Mouse (Mus musculus) liver, embryonic 11.5 days (tissue): ENCODE measurements around the gene Ndufa12. TPM values are rescaled to one million over a fixed set of nuclear protein-coding genes. Genes with fewer than 3 reads are reported as not detected.

Source experiments
- ATAC-seq: fragments of 200-750 bp; cut with Nextera tagmentation; replicated peaks from 2 replicates; pipeline ENCODE4 v1.8.0; 2017; ENCODE audit warnings: moderate number of reproducible peaks, mild to moderate bottlenecking, moderate TSS enrichment, moderate library complexity; ENCODE audit not compliant: low FRiP score
- DNase-seq: peaks from one replicate; pipeline ENCODE4 v3.0.0-alpha.2; 2017; ENCODE audit warnings: low spot score
- H3K27ac ChIP-seq: fragments of 300-500 bp; sonication (generic); 2 replicates; pipeline ENCODE4 v1.5.1; 2014; ENCODE audit warnings: mild to moderate bottlenecking, low read depth, low read length, control low read depth
- H3K27me3 ChIP-seq: fragments of 300-500 bp; sonication (generic); replicated peaks from 2 replicates; pipeline ENCODE4 v1.6.1; 2014; ENCODE audit warnings: low read length, mixed read lengths; ENCODE audit not compliant: control insufficient read depth, insufficient read depth
- H3K36me3 ChIP-seq: fragments of 300-500 bp; sonication (generic); 2 replicates; pipeline ENCODE4 v1.6.1; 2014; ENCODE audit warnings: mild to moderate bottlenecking, low read length, moderate library complexity, mixed read lengths; ENCODE audit not compliant: control insufficient read depth, insufficient read depth
- H3K4me1 ChIP-seq: fragments of 300-500 bp; sonication (generic); replicated peaks from 2 replicates; pipeline ENCODE4 v1.6.1; 2014; ENCODE audit warnings: low read length, mixed read lengths; ENCODE audit not compliant: control insufficient read depth, insufficient read depth
- H3K4me2 ChIP-seq: fragments of 300-500 bp; sonication (generic); 2 replicates; pipeline ENCODE4 v1.6.1; 2014; ENCODE audit warnings: mild to moderate bottlenecking, control low read depth, moderate library complexity
- H3K4me3 ChIP-seq: fragments of 300-500 bp; sonication (generic); 2 replicates; pipeline ENCODE4 v1.5.1; 2014; ENCODE audit warnings: low read depth, low read length, control low read depth
- H3K9ac ChIP-seq: fragments of 300-500 bp; sonication (generic); 2 replicates; pipeline ENCODE4 v1.6.1; 2014; ENCODE audit warnings: low read depth, low read length, control low read depth
- H3K9me3 ChIP-seq: fragments of 300-500 bp; sonication (generic); 2 replicates; pipeline ENCODE4 v1.6.1; 2016; ENCODE audit warnings: low read length, inconsistent platforms, mixed read lengths; ENCODE audit not compliant: control insufficient read depth
- WGBS: fragments of 180-500 bp; shearing (Covaris S2); extraction: QIAGEN DNeasy Blood & Tissue Kit; methylation state at CpG from one replicate; pipeline ENCODE4 v1.1.7; 2014; 5-methylcytosine and 5-hydroxymethylcytosine counted together
- polyA plus RNA-seq: library from polyadenylated mRNA; unstranded; fragments of >200 nt; fragmentation: Nextera tagmentation; extraction: Ambion mirVana; gene quantifications from 2 replicates; pipeline ENCODE4 v1.2.1, GENCODE M21; 2014

The Ndufa12 gene
- polyA plus RNA-seq, 1 experiment from 2014 or later = 432 TPM

- peaks cover 28% of the 10 kb centered on the region for H3K36me3 ChIP-seq
- H3K27ac ChIP-seq = no peak overlapping the region
- no peak overlapping the region for H3K4me2 ChIP-seq
- ATAC-seq (no peak; the same call in 1 of the 2 replicates), DNase-seq (no peak)
- WGBS = 84% methylated on average over 16 of the region's 16 CpGs
- H3K4me3 ChIP-seq = no peak overlapping the region
- no peaks in the 10 kb centered on the region for H3K4me1 ChIP-seq
- no peaks in the 10 kb centered on the region; the same call in 1 of the 2 replicates for H3K9me3 ChIP-seq
- H3K9ac ChIP-seq = no peak overlapping the region
- no peaks in the 10 kb centered on the region for H3K27me3 ChIP-seq
Measured at GRCm38 (mm10) chr10:94165426-94165825, 33.1 kb upstream of the Ndufa12 start.

- no peak for DNase-seq
- ATAC-seq = no peak
- WGBS = 92% methylated on average over 11 of the region's 11 CpGs
- Histone ChIP-seq H3K9me3 (no peaks in the 10 kb centered on the region; the same call in 1 of the 2 replicates), H3K27ac (no peak overlapping the region), H3K27me3 (no peaks in the 10 kb centered on the region), H3K4me2 (no peak overlapping the region), H3K9ac (no peak overlapping the region), H3K36me3 (peaks cover 28% of the 10 kb centered on the region), H3K4me3 (no peak overlapping the region), H3K4me1 (no peaks in the 10 kb centered on the region)
Measured at GRCm38 (mm10) chr10:94167051-94167750, 31.3 kb upstream of the Ndufa12 start.

- ATAC-seq = no peak
- H3K36me3 ChIP-seq = peaks cover 40% of the 10 kb centered on the region
Measured at GRCm38 (mm10) chr10:94171440-94172130, 26.9 kb upstream of the Ndufa12 start.

GRCm38 (mm10) chr10:94172137-94172536 lies 26.4 kb upstream of the Ndufa12 start:
- no peak overlapping the region for H3K4me2 ChIP-seq
- 85% methylated on average over 11 of the region's 11 CpGs for WGBS
- H3K36me3 ChIP-seq = peaks cover 37% of the 10 kb centered on the region

More at GRCm38 (mm10) chr10:94171440-94172130, 26.9 kb upstream of the Ndufa12 start:
- no peak overlapping the region for H3K4me2 ChIP-seq
- no peak for DNase-seq
- H3K4me3 ChIP-seq = no peak overlapping the region
- no peak overlapping the region for H3K9ac ChIP-seq
- H3K9me3 ChIP-seq = no peaks in the 10 kb centered on the region; the same call in 1 of the 2 replicates
- H3K27me3 ChIP-seq = no peaks in the 10 kb centered on the region
- H3K27ac ChIP-seq = no peak overlapping the region
- no peaks in the 10 kb centered on the region for H3K4me1 ChIP-seq
- 80% methylated on average over 12 of the region's 12 CpGs for WGBS

GRCm38 (mm10) chr10:94172706-94173105 lies 25.8 kb upstream of the Ndufa12 start:
- ATAC-seq (no peak), DNase-seq (no peak)
- Histone ChIP-seq H3K27me3 (no peaks in the 10 kb centered on the region), H3K27ac (no peak overlapping the region), H3K4me3 (no peak overlapping the region), H3K4me2 (no peak overlapping the region), H3K4me1 (no peaks in the 10 kb centered on the region), H3K9ac (no peak overlapping the region), H3K9me3 (no peaks in the 10 kb centered on the region; the same call in 1 of the 2 replicates), H3K36me3 (peaks cover 35% of the 10 kb centered on the region)
- 86% methylated on average over 6 of the region's 6 CpGs for WGBS

More at GRCm38 (mm10) chr10:94172137-94172536, 26.4 kb upstream of the Ndufa12 start:
- ATAC-seq (no peak), DNase-seq (no peak)
- Histone ChIP-seq H3K9ac (no peak overlapping the region), H3K27me3 (no peaks in the 10 kb centered on the region), H3K27ac (no peak overlapping the region), H3K4me3 (no peak overlapping the region), H3K4me1 (no peaks in the 10 kb centered on the region), H3K9me3 (no peaks in the 10 kb centered on the region; the same call in 1 of the 2 replicates)

- ATAC-seq (no peak), DNase-seq (no peak)
- Histone ChIP-seq H3K4me2 (no peak overlapping the region), H3K36me3 (peaks cover 20% of the 10 kb centered on the region), H3K4me1 (no peaks in the 10 kb centered on the region), H3K27me3 (no peaks in the 10 kb centered on the region), H3K27ac (no peak overlapping the region), H3K9ac (no peak overlapping the region), H3K4me3 (no peak overlapping the region), H3K9me3 (no peaks in the 10 kb centered on the region; the same call in 1 of the 2 replicates)
- WGBS = 81% methylated on average over 7 of the region's 7 CpGs
Measured at GRCm38 (mm10) chr10:94174652-94175051, 23.9 kb upstream of the Ndufa12 start.

GRCm38 (mm10) chr10:94183199-94183598 lies 15.3 kb upstream of the Ndufa12 start:
- Histone ChIP-seq H3K4me3 (no peak overlapping the region), H3K27me3 (no peaks in the 10 kb centered on the region), H3K4me1 (no peaks in the 10 kb centered on the region), H3K27ac (no peak overlapping the region), H3K36me3 (peaks cover 4% of the 10 kb centered on the region; the same call in 1 of the 2 replicates), H3K9ac (no peak overlapping the region), H3K4me2 (no peak overlapping the region), H3K9me3 (no peaks in the 10 kb centered on the region)
- DNase-seq = no peak
- 46% methylated on average over 4 of the region's 4 CpGs for WGBS
- ATAC-seq = no peak

- no peak overlapping the region for H3K9ac ChIP-seq
- DNase-seq (no peak), ATAC-seq (no peak)
- H3K4me3 ChIP-seq = no peak overlapping the region
- H3K36me3 ChIP-seq = peaks cover 28% of the 10 kb centered on the region; the same call in 1 of the 2 replicates
- H3K9me3 ChIP-seq = no peaks in the 10 kb centered on the region
- 96% methylated on average over 4 of the region's 4 CpGs for WGBS
- no peak overlapping the region for H3K4me2 ChIP-seq
- no peaks in the 10 kb centered on the region for H3K4me1 ChIP-seq
- H3K27ac ChIP-seq = no peak overlapping the region
- no peaks in the 10 kb centered on the region for H3K27me3 ChIP-seq
Measured at GRCm38 (mm10) chr10:94204973-94205372, 6.5 kb downstream of the Ndufa12 start.
